Mouse (Mus musculus) erythroblast, embryonic 14.5 days (primary cell): ENCODE measurements around the gene Pbxip1.

ENCODE experiments used
- GATA1 ChIP-seq: IDR thresholded peaks from 2 replicates; pipeline ENCODE4 v1.6.1; 2012; ENCODE audit warnings: low read length, inconsistent platforms, mixed read lengths
- TAL1 ChIP-seq: IDR thresholded peaks from 3 replicates; pipeline ENCODE4 v1.6.1; 2012; ENCODE audit warnings: low read length, inconsistent platforms, mixed read lengths

GRCm38 (mm10) chr3:89388134-89388881 lies 48.2 kb upstream of the Pbxip1 start:
- no peak for TF ChIP-seq TAL1
- TF ChIP-seq GATA1 = no peak
